Mouse (Mus musculus) cerebellum, adult (tissue): Measurements from ENCODE around the gene BC034090.
"Not testable (repeated sequence)": the region's sequence is repeated elsewhere in the genome, so short reads cannot be mapped to it uniquely, and the experiment has no call there.

Experiments used
- ATAC-seq: cut with Nextera tagmentation; 2 replicates; pipeline ENCODE4 v1.9.2; 2017; ENCODE audit warnings: mild to moderate bottlenecking, moderate library complexity, mixed read lengths; ENCODE audit not compliant: insufficient number of reproducible peaks, low FRiP score, low TSS enrichment

BC034090 gene

GRCm38 (mm10) chr1:155200967-155201366, 43.3 kb downstream of the BC034090 start:
- ATAC-seq = no peak

DNA sequence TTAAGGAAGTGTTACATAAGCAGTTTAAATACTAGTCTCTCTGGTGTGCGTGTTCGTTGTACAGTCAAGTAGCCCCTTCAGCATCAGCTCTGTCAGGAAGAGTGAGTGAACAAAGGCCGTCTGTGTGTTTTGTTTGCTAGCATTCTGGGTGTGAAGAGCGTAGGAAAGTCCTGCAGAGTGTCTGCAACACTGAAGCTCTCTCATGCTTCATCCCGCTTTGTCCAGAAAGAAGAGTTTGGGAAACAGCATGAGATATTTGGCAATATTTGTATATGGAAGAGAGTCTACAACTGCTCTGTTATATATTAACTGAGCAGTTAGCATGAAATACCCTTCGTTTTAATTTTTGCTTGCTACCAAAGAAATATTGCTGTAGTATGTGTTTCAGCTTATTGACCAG, 44.7 kb downstream of the BC034090 start:
- no peak for ATAC-seq

DNA sequence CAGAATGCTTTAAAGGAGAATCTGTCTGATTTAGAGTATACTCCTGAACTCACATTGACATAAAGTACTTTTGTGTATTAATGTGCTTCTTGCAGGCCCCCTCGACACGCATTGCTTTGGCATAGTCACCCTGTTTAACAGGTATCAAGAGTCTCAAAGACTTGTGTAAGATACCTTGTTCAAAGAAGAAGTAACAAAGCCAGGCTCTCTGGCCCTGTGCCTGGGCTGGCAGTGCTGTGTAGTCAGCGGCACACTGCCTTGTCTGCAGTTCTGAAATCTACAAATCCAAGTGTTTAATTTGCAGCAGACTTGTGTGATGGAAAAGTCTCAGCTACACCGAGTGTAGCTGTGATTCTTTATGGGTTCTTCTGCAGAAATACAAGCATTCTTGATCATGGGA, 47.6 kb downstream of the BC034090 start:
- ATAC-seq = no peak

- ATAC-seq = no peak
These were observed 51.4 kb downstream of the BC034090 start for GRCm38 (mm10) chr1:155192805-155193368.

GRCm38 (mm10) chr1:155191671-155192070, 52.6 kb downstream of the BC034090 start:
- ATAC-seq = no peak

- ATAC-seq = no peak
These were observed 53.0 kb downstream of the BC034090 start for GRCm38 (mm10) chr1:155191219-155191618.

DNA sequence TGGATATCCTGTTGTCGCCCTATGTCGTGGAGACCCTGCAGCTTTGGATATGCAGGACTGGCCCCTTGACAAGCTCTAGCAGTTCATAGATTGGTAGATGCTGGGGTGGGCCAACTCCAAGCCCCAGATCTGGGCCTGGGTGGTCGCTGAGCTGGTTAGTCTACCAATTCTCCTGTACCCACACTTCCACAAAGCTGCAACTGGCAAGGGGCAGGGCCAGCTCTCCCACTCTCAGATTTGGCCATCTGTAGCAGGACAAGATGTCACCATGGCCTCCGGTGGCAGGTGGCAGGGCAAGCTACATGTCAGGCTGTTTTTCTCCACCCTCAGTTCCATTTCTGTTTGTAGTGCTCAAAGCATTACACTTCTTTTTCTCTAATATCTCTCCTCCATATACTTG, 55.6 kb downstream of the BC034090 start:
- ATAC-seq = no peak

- no peak for ATAC-seq
These were observed 60.1 kb downstream of the BC034090 start for GRCm38 (mm10) chr1:155184191-155184590.

GRCm38 (mm10) chr1:155178192-155178924, 65.9 kb downstream of the BC034090 start:
- no peak for ATAC-seq

GRCm38 (mm10) chr1:155174424-155174823, 69.8 kb downstream of the BC034090 start:
- no peak for ATAC-seq

DNA sequence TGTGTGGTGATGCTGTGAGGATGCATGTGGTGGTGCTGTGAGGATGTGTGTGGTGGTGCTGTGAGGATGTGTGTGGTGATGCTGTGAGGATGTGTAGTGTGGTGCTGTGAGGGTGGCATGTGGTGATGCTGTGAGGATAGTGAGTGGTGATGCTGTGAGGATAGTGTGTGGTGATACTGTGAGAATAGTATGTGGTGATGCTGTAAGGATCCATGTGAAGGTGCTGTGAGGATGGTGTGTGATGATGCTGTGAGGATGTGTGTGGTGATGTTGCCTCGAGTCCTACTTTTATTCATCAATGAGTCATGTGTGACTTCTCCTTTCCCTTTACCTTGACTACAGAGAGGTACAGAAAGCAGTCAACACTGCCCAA, 70.6 kb downstream of the BC034090 start:
- not testable (repeated sequence) for ATAC-seq

- no peak for ATAC-seq
These were observed 71.2 kb downstream of the BC034090 start for GRCm38 (mm10) chr1:155172895-155173643.

GRCm38 (mm10) chr1:155169935-155170334, 74.3 kb downstream of the BC034090 start:
- ATAC-seq = no peak

DNA sequence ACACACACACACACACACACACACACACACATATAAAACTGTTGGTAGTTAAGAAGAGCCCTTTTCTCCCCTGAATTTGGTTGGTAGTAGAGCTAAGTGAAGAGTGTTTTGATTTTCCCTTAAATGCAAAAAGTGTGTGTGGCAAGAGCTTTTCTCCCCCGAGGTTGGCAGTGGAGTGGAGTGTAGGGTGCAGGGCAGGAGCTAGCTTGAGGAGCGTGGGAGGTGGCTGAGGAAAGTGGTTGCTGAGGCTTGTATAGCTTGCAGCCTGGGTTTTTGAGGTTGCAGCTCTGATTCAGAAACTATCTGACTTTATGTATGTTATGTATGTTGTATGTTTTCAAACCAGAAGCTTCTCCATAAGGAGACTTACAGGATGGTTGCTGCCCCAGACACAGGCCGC, 76.8 kb downstream of the BC034090 start:
- ATAC-seq = no peak
